Mouse (Mus musculus) megakaryocyte, embryonic 14.5 days (primary cell): ENCODE measurements around the gene Lonp2.

ENCODE experiments used
- FLI1 ChIP-seq: IDR thresholded peaks from 2 replicates; pipeline ENCODE4 v1.6.1; 2012; ENCODE audit warnings: low read length, inconsistent platforms, mixed read lengths
- GATA1 ChIP-seq: IDR thresholded peaks from 3 replicates; pipeline ENCODE4 v1.6.1; 2012; ENCODE audit warnings: mixed read lengths, low read length, inconsistent platforms, borderline replicate concordance

DNA sequence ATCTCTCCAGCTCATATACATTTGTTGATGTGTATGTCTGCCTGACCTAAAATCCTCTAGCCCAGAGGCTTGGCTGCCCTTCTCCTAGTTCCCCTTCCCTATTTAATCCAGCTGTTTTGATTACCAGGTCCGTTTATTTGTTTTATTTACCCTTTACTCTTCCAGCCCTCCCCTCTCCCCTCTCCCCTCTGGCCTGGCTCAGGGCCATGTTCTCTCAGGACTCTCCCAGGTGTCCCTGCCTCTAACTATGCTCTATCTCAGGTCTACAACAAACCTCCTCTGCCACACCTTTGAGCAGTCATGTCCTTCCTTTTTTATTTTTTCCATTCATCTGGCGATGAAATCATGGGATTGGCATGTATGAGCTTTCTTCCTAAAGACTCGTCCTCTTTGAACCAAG, 106.5 kb downstream of the Lonp2 start:
- TF ChIP-seq GATA1 (no peak), FLI1 (no peak)
